Mouse (Mus musculus) liver, embryonic 14.5 days (tissue): ENCODE measurements at regions not wholly inside any gene's neighbourhood (a gene's known extent, or its start where the extent isn't known, plus 50 kb on each side); places are given as distances from the start of the nearest gene placed in this dataset.

Experiments used
- ATAC-seq: fragments of 200-750 bp; cut with Nextera tagmentation; 2 replicates; pipeline ENCODE4 v1.8.0; 2017; ENCODE audit warnings: moderate number of reproducible peaks, mild to moderate bottlenecking, moderate library complexity; ENCODE audit not compliant: insufficient read depth
- DNase-seq, 3 experiments: peaks; one replicate each; pipeline ENCODE4 v3.0.0-alpha.2; 2012 to 2013; ENCODE audit warnings: low read depth in 3 of 3, low spot score in 3 of 3
- H3K27ac ChIP-seq: fragments of 300-500 bp; sonication (generic); 2 replicates; pipeline ENCODE4 v1.5.1; 2014; ENCODE audit warnings: moderate library complexity, mild to moderate bottlenecking, control low read depth, inconsistent platforms
- H3K27me3 ChIP-seq: fragments of 300-500 bp; sonication (generic); 2 replicates; pipeline ENCODE4 v1.6.1; 2014; ENCODE audit warnings: mild to moderate bottlenecking, low read length, moderate library complexity; ENCODE audit not compliant: control insufficient read depth, insufficient read depth
- H3K36me3 ChIP-seq: fragments of 300-500 bp; sonication (generic); replicated peaks from 2 replicates; pipeline ENCODE4 v1.6.1; 2014; ENCODE audit warnings: low read depth; ENCODE audit not compliant: control insufficient read depth, insufficient read depth
- H3K4me1 ChIP-seq, 2 experiments: fragments of 200-500 bp in 1 of 2; fragments of 300-500 bp in 1 of 2; sonication (generic) in 1 of 2; replicated peaks; 2 replicates each; pipeline ENCODE4 v1.6.1; 2012 to 2014; ENCODE audit warnings: antibody characterized with exemption in 1 of 2, inconsistent platforms in 1 of 2, low read length in 1 of 2; ENCODE audit not compliant: control insufficient read depth in 2 of 2, insufficient read depth in 2 of 2
- H3K4me2 ChIP-seq: fragments of 300-500 bp; sonication (generic); 2 replicates; pipeline ENCODE4 v1.6.1; 2014; ENCODE audit warnings: low read depth, mild to moderate bottlenecking, control low read depth, moderate library complexity
- H3K4me3 ChIP-seq, 2 experiments: fragments of 200-500 bp in 1 of 2; fragments of 300-500 bp in 1 of 2; sonication (generic) in 1 of 2; 2 replicates each; pipeline ENCODE4 v1.5.1; 2012 to 2014; ENCODE audit warnings: low read depth in 2 of 2, low read length in 2 of 2, mild to moderate bottlenecking in 2 of 2, control low read depth in 1 of 2, inconsistent platforms in 1 of 2, moderate library complexity in 1 of 2; ENCODE audit not compliant: insufficient read depth in 1 of 2
- H3K9ac ChIP-seq: fragments of 300-500 bp; sonication (generic); replicated peaks from 2 replicates; pipeline ENCODE4 v1.6.1; 2014; ENCODE audit warnings: mild to moderate bottlenecking, control low read depth, moderate library complexity
- H3K9me3 ChIP-seq: fragments of 300-500 bp; sonication (generic); 2 replicates; pipeline ENCODE4 v1.6.1; 2016; ENCODE audit warnings: low read length, mixed read lengths; ENCODE audit not compliant: control insufficient read depth
- CTCF ChIP-seq: IDR thresholded peaks from 2 replicates; pipeline ENCODE4 v1.5.1; 2016; ENCODE audit warnings: antibody characterized with exemption, low read depth, control low read depth
- EP300 ChIP-seq: IDR thresholded peaks from 2 replicates; pipeline ENCODE4 v1.6.1; 2016; ENCODE audit warnings: antibody characterized with exemption, low read depth
- WGBS: fragments of 180-500 bp; shearing (Covaris S2); extraction: QIAGEN DNeasy Blood & Tissue Kit; methylation state at CpG from one replicate; pipeline ENCODE4 v1.1.7; 2014; ENCODE audit not compliant: insufficient replicate concordance; 5-methylcytosine and 5-hydroxymethylcytosine counted together

DNA sequence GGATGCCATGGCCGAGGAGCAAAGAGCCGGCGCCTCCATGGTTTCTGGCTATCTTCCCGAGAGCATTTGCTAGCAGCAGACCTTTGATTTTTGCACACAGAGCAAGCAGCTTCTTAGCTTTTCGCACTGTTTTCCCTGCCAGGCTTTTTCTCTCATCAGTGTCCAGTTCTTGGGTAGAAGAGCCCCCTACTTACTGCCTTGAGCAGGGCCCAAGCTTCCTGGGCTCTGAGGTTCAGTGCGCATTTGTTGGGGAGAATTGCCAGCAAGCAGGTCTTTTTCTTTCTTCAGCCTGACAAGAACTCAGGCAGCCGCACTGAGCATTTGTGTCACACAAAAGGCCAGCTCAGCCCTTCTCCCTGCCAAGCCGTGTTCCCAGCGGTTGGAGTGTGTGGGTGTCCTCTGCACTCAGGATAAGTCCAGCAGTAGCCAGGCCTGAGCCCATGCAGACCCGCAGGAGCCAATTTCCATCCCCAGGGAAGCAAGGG lies 565.2 kb upstream of the Adam5 start:
- Histone ChIP-seq H3K9me3 (no peaks in the 10 kb centered on the region), H3K9ac (no peak overlapping the region), H3K36me3 (no peaks in the 10 kb centered on the region), H3K4me2 (no peak overlapping the region), H3K27me3 (no peaks in the 10 kb centered on the region), H3K4me1 (no peaks in the 10 kb centered on the region), H3K4me3 (no peak overlapping the region), H3K27ac (no peak overlapping the region)
- TF ChIP-seq EP300: no peak
- TF ChIP-seq CTCF: no peak
- WGBS: 57% methylated on average over 10 of the region's 10 CpGs
- ATAC-seq (no peak), DNase-seq (no peak)

DNA sequence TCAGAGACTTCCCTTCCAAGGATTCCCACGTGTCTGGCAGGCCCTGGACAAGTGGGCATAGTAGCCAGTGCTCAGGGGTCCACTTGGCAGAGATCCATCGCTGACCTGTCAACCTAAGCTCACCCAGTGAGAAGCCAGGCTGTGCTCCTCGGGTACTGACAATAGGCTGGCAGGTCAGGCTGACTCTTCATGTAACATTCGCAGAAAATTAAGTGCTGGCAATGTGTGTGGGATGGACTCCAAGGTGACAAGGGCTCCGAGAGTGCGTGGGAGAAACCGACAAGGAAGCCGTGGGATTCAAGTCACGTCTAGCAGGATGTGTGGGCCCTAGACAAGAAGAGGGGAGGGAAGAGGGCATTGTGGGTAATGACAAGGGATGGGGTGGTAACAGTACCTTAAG lies 564.6 kb upstream of the Adam5 start:
- 56% methylated on average over 9 of the region's 9 CpGs for WGBS
- H3K4me1 ChIP-seq: no peaks in the 10 kb centered on the region
- no peak for DNase-seq

DNA sequence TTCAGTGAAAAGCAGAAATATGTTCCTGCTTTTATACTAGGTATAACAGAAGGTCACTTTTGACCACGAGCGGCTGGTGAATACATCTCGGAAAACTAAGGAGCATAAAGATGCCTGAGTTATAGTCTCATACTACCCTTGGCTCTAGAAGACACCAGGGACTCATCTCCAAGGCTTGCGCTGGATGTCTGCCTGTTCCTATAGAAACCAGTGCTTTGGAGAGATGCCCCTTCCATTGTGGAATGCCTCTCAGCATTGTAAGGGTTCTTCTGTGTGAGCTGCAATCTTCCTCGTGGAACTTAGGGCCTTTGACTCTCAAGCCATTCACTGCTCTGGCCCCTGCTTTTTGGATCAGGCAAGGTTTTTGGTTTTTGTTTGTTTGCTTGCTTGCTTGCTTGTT lies 561.0 kb upstream of the Adam5 start:
- Histone ChIP-seq H3K4me1 (no peaks in the 10 kb centered on the region), H3K9ac (no peak overlapping the region), H3K36me3 (no peaks in the 10 kb centered on the region), H3K27ac (no peak overlapping the region), H3K9me3 (no peaks in the 10 kb centered on the region), H3K27me3 (no peaks in the 10 kb centered on the region), H3K4me3 (no peak overlapping the region), H3K4me2 (no peak overlapping the region)
- ATAC-seq: no peak
- WGBS: 58% methylated on average over 5 of the region's 5 CpGs
- no peak for DNase-seq
- TF ChIP-seq CTCF (no peak), EP300 (no peak)

More for the DNA sequence above, 564.6 kb upstream of the Adam5 start:
- no peaks in the 10 kb centered on the region for H3K27me3 ChIP-seq
- TF ChIP-seq CTCF (no peak), EP300 (no peak)
- no peak overlapping the region for H3K27ac ChIP-seq
- H3K9ac ChIP-seq: no peak overlapping the region
- no peak overlapping the region for H3K4me2 ChIP-seq
- no peak overlapping the region for H3K4me3 ChIP-seq
- H3K9me3 ChIP-seq: no peaks in the 10 kb centered on the region
- no peaks in the 10 kb centered on the region for H3K36me3 ChIP-seq
- ATAC-seq: no peak

DNA sequence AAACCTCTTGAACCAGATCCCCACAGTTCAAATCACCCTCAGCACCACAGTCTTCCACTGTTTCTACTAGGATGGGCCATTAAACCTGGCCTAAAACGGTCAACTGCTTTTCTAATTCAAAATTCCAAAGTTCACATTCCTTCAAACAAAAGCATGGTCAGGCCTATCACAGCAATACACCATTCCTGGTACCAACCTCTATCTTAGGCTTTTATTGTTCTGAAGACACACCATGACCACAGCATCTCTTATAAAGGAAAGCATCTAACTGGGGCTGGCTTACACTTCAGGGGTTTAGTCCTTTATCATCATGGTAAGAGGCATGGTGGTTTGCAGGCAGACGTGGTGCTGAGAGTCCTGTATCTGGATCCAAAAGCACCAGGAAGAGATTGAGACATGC lies 560.4 kb upstream of the Adam5 start:
- Histone ChIP-seq H3K27me3 (no peaks in the 10 kb centered on the region), H3K36me3 (no peaks in the 10 kb centered on the region), H3K9ac (no peak overlapping the region), H3K9me3 (no peaks in the 10 kb centered on the region), H3K4me3 (no peak overlapping the region), H3K4me2 (no peak overlapping the region), H3K4me1 (no peaks in the 10 kb centered on the region), H3K27ac (no peak overlapping the region)
- ATAC-seq (no peak), DNase-seq (no peak)
- TF ChIP-seq CTCF: no peak
- no peak for TF ChIP-seq EP300
- WGBS: 40% methylated on average over 2 of the region's 2 CpGs

DNA sequence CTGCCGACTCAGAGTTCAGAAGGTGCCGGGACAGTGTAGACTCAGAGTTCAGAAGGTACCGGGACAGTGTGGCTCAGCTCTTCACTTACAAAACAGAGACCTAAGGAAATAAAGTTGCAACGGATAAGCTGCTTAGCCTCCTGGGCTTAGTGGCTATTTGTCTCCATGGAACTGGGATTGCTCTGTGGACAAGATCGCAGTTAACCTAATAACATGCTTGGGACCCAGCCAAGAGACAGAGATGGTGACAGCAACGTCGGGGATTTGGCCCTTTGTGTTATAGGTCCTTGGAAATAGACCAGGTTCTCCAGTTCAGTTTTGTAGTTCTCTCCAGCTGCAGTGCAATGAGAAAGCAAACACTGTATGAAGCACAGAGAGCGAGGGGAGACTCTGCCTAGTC lies 549.1 kb upstream of the Adam5 start:
- no peaks in the 10 kb centered on the region for H3K36me3 ChIP-seq
- H3K4me2 ChIP-seq: no peak overlapping the region
- no peaks in the 10 kb centered on the region for H3K4me1 ChIP-seq
- no peak overlapping the region for H3K27ac ChIP-seq
- no peaks in the 10 kb centered on the region for H3K9me3 ChIP-seq
- ATAC-seq (no peak), DNase-seq (no peak)
- no peak overlapping the region for H3K9ac ChIP-seq
- 60% methylated on average over 8 of the region's 8 CpGs for WGBS
- no peak for TF ChIP-seq EP300
- no peak for TF ChIP-seq CTCF
- no peaks in the 10 kb centered on the region for H3K27me3 ChIP-seq
- no peak overlapping the region for H3K4me3 ChIP-seq
